Mouse (Mus musculus) hindbrain, embryonic 14.5 days (tissue): ENCODE data around the gene Pim1. TPM values are rescaled to one million over a fixed set of nuclear protein-coding genes. Genes with fewer than 3 reads are reported as not detected.

Experiments used
- ATAC-seq: fragments of 200-750 bp; cut with Nextera tagmentation; 2 replicates; pipeline ENCODE4 v1.8.0; 2017; ENCODE audit warnings: moderate number of reproducible peaks, mild to moderate bottlenecking, moderate TSS enrichment, moderate library complexity; ENCODE audit not compliant: low FRiP score
- DNase-seq: peaks from one replicate; pipeline ENCODE4 v3.0.0-alpha.2; 2015; ENCODE audit warnings: low spot score
- H3K27ac ChIP-seq: fragments of 300-500 bp; sonication (generic); 2 replicates; pipeline ENCODE4 v1.5.1; 2014; ENCODE audit warnings: mild to moderate bottlenecking, moderate library complexity
- H3K27me3 ChIP-seq: fragments of 300-500 bp; sonication (generic); 2 replicates; pipeline ENCODE4 v1.6.1; 2014; ENCODE audit warnings: mild to moderate bottlenecking, low read length, mixed read lengths; ENCODE audit not compliant: control insufficient read depth, insufficient read depth
- H3K36me3 ChIP-seq: fragments of 300-500 bp; sonication (generic); replicated peaks from 2 replicates; pipeline ENCODE4 v1.6.1; 2014; ENCODE audit not compliant: control insufficient read depth, insufficient read depth
- H3K4me1 ChIP-seq: fragments of 300-500 bp; sonication (generic); replicated peaks from 2 replicates; pipeline ENCODE4 v1.6.1; 2014; ENCODE audit warnings: antibody characterized with exemption, low read length, mixed read lengths; ENCODE audit not compliant: control insufficient read depth, insufficient read depth
- H3K4me2 ChIP-seq: fragments of 300-500 bp; sonication (generic); replicated peaks from 2 replicates; pipeline ENCODE4 v1.6.1; 2014; ENCODE audit warnings: mild to moderate bottlenecking, moderate library complexity
- H3K4me3 ChIP-seq: fragments of 300-500 bp; sonication (generic); replicated peaks from 2 replicates; pipeline ENCODE4 v1.5.1; 2014; ENCODE audit warnings: mild to moderate bottlenecking, low read length
- H3K9ac ChIP-seq: fragments of 300-500 bp; sonication (generic); 2 replicates; pipeline ENCODE4 v1.6.1; 2014
- H3K9me3 ChIP-seq: fragments of 300-500 bp; sonication (generic); 2 replicates; pipeline ENCODE4 v1.6.1; 2016; ENCODE audit warnings: low read length; ENCODE audit not compliant: control insufficient read depth
- WGBS: fragments of 180-500 bp; shearing (Covaris S2); extraction: QIAGEN DNeasy Blood & Tissue Kit; methylation state at CpG from one replicate; pipeline ENCODE4 v1.1.7; 2014; 5-methylcytosine and 5-hydroxymethylcytosine counted together
- polyA plus RNA-seq: library from polyadenylated mRNA; unstranded; fragments of >200 nt; fragmentation: Nextera tagmentation; extraction: Ambion mirVana; gene quantifications from 2 replicates; pipeline ENCODE4 v1.2.1, GENCODE M21; 2014

Pim1 gene
- polyA plus RNA-seq, 1 experiment from 2014 or later, result 7.8 TPM

DNA sequence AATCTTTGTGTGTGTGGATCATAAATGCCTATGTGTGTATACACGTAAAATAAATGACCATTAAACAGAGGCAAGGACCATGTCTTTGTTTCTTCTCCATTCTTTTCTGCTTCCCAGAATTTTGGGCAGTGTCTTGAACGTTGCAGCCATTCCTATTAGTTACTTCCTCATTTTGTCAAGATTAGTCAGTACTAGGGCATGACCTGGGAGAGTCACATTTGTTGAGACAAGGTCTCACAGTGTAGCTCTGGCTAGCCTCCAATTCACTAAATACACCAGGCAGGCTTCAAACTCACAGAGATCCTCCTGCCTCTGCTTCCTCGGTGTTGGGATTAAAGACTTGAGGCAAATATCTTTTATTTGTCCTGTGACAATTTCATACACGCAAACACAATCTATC is 12.3 kb upstream of the Pim1 start:
- H3K27ac ChIP-seq, result no peak overlapping the region
- no peaks in the 10 kb centered on the region for H3K27me3 ChIP-seq
- no peak for DNase-seq
- H3K4me2 ChIP-seq, result no peak overlapping the region
- WGBS, result 92% methylated on average over 4 of the region's 4 CpGs
- H3K4me3 ChIP-seq, result no peak overlapping the region
- no peaks in the 10 kb centered on the region for H3K9me3 ChIP-seq
- no peaks in the 10 kb centered on the region for H3K4me1 ChIP-seq
- H3K36me3 ChIP-seq, result no peaks in the 10 kb centered on the region
- no peak for ATAC-seq
- H3K9ac ChIP-seq, result no peak overlapping the region

DNA sequence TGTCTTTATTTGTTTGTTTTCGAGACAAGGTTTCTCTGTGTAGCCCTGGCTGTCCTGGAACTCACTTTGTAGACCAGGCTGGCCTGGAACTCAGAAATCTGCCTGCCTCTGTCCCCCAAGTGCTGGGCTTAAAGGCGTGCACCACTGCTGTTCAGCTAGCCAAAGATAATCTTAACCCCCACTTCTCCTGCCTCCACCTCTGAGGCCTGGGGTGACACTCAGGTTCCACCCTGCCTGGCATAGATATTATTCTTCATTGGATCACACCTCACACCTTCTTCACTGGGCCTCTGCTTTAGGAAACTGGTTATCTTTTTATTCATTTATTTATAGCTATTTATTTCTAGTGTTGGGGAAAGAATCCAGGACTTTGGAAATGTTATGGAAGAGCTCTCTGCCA is 10.3 kb upstream of the Pim1 start:
- Histone ChIP-seq H3K4me2 (no peak overlapping the region), H3K9me3 (no peaks in the 10 kb centered on the region), H3K4me1 (no peaks in the 10 kb centered on the region), H3K9ac (no peak overlapping the region), H3K27ac (no peak overlapping the region), H3K4me3 (no peak overlapping the region), H3K27me3 (no peaks in the 10 kb centered on the region), H3K36me3 (no peaks in the 10 kb centered on the region)
- DNase-seq (no peak), ATAC-seq (no peak)
- WGBS, result 93% methylated on average over 2 of the region's 2 CpGs

GRCm38 (mm10) chr17:29482632-29483031 is 7.9 kb upstream of the Pim1 start:
- Histone ChIP-seq H3K4me1 (no peaks in the 10 kb centered on the region), H3K9ac (no peak overlapping the region)
- WGBS, result 92% methylated on average over 7 of the region's 7 CpGs

DNA sequence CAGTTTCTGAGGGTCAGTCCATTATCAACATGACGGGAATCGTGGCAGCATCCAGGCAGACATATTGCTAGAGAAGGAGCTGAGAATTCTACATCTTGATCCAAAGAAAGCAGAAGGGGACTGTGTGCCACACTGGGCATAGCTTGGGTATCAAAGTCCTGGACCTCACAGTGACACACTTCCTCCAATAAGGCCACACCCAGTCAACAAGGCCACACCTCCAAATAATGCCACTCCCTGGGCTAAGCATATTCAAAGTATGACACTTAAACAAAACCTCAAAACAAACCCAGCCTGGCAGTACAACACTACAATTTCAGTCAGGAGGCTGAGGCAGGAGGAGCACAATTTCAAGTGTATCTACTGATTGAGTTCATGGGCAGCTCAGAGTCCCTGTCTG is 7.3 kb upstream of the Pim1 start:
- no peaks in the 10 kb centered on the region for H3K27me3 ChIP-seq
- 98% methylated on average over 2 of the region's 2 CpGs for WGBS
- H3K4me3 ChIP-seq, result no peak overlapping the region
- H3K9me3 ChIP-seq, result no peaks in the 10 kb centered on the region
- H3K4me1 ChIP-seq, result no peaks in the 10 kb centered on the region
- DNase-seq (no peak), ATAC-seq (no peak)
- no peaks in the 10 kb centered on the region for H3K36me3 ChIP-seq
- H3K9ac ChIP-seq, result no peak overlapping the region
- H3K27ac ChIP-seq, result no peak overlapping the region
- H3K4me2 ChIP-seq, result no peak overlapping the region

More at GRCm38 (mm10) chr17:29482632-29483031, 7.9 kb upstream of the Pim1 start:
- Histone ChIP-seq H3K9me3 (no peaks in the 10 kb centered on the region), H3K4me2 (no peak overlapping the region), H3K27me3 (no peaks in the 10 kb centered on the region), H3K27ac (no peak overlapping the region), H3K36me3 (no peaks in the 10 kb centered on the region), H3K4me3 (no peak overlapping the region)
- DNase-seq (no peak), ATAC-seq (no peak)

- peaks cover 5% of the 10 kb centered on the region; the same call in 1 of the 2 replicates for H3K4me1 ChIP-seq
- no peaks in the 10 kb centered on the region for H3K9me3 ChIP-seq
- ATAC-seq (no peak), DNase-seq (no peak)
- no peaks in the 10 kb centered on the region for H3K36me3 ChIP-seq
- no peak overlapping the region for H3K4me3 ChIP-seq
- no peak overlapping the region for H3K9ac ChIP-seq
- no peak overlapping the region for H3K27ac ChIP-seq
- H3K4me2 ChIP-seq, result no peak overlapping the region
- WGBS, result 100% methylated on average over 2 of the region's 2 CpGs
- H3K27me3 ChIP-seq, result no peaks in the 10 kb centered on the region
Observed at GRCm38 (mm10) chr17:29484431-29484830, 6.1 kb upstream of the Pim1 start.

GRCm38 (mm10) chr17:29485336-29486233 is 5.0 kb upstream of the Pim1 start:
- Histone ChIP-seq H3K4me3 (no peak overlapping the region), H3K27me3 (no peaks in the 10 kb centered on the region), H3K36me3 (no peaks in the 10 kb centered on the region), H3K4me2 (no peak overlapping the region), H3K9ac (no peak overlapping the region), H3K9me3 (no peaks in the 10 kb centered on the region), H3K27ac (no peak overlapping the region), H3K4me1 (peaks cover 5% of the 10 kb centered on the region; the same call in 1 of the 2 replicates)
- no peak for ATAC-seq
- WGBS, result 78% methylated on average over 3 of the region's 3 CpGs
- no peak for DNase-seq

GRCm38 (mm10) chr17:29488257-29488977 is 2.1 kb upstream of the Pim1 start:
- Histone ChIP-seq H3K27me3 (no peaks in the 10 kb centered on the region), H3K4me1 (peaks cover 16% of the 10 kb centered on the region), H3K9ac (no peak overlapping the region), H3K4me3 (no peak overlapping the region), H3K4me2 (no peak overlapping the region), H3K9me3 (no peaks in the 10 kb centered on the region), H3K36me3 (no peaks in the 10 kb centered on the region), H3K27ac (no peak overlapping the region)
- ATAC-seq (no peak), DNase-seq (no peak)
- 71% methylated on average over 8 of the region's 8 CpGs for WGBS

GRCm38 (mm10) chr17:29488978-29489970 is 1.3 kb upstream of the Pim1 start:
- Histone ChIP-seq H3K27me3 (no peaks in the 10 kb centered on the region), H3K4me2 (peak overlapping the region; percentile 67), H3K9me3 (no peaks in the 10 kb centered on the region), H3K9ac (peak overlapping the region; percentile 76), H3K4me1 (peaks cover 17% of the 10 kb centered on the region), H3K27ac (peak overlapping the region; percentile 94), H3K36me3 (peaks cover 6% of the 10 kb centered on the region), H3K4me3 (peak overlapping the region; percentile 82)
- DNase-seq (peak; percentile 68), ATAC-seq (no peak)
- 5% methylated on average over 30 of the region's 30 CpGs for WGBS
